Mouse (Mus musculus) T-helper 1 cell (primary cell): ENCODE results near the gene C130026I21Rik.

ENCODE experiments used
- in situ Hi-C: fragments of 300-600 bp; cut with MboI, MseI; formaldehyde crosslinking; loops from one replicate; pipeline ENCODE4 v1.15.1; 2025; ENCODE audit warnings: high pct_unique_total_duplicates

The C130026I21Rik gene

DNA sequence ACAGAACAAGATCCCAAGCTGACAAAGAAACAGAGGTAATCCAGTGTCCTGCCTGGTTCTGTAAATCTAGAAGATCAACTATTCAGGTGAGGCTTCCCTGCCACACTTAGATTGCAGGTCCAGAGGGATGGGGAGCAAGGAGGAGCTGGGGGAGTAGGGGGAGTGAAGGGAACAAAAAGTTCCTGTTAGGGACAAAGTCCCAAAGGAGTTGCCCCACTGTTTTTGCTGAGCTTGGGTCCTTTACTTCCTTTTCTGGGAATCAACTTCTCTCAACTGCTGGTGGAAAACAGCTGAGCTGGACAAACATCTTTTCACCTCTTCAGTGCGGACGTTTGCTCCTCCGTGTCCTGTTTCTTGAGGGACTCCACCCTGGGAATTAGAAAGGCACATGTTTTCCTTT, 324.4 kb downstream of the C130026I21Rik start:
- in situ Hi-C loops: loop anchor here (25.0 kb wide), 1 partner anchor 1209 kb away; no protein-coding TSS in a partner anchor

DNA sequence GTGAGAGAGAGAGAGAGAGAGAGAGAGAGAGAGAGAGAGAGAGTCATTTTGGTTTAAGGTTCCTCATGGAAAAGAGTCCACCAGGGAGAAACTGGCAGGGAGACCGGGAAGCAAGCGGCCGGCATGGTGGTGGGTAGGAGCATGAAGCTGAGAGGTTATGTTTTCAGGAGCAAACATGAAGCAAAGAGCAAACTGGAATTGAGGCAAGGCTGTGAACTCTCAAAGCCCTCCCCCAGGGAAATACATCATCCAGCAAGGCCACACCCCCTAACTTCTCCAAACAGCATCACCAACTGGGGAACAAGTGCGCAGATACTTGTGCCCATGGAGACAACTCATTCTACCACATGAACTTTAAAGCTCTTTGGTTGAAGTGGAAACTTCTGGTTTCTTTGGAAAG, 326.8 kb downstream of the C130026I21Rik start:
- in situ Hi-C loops: loop anchor here (25.0 kb wide), 1 partner anchor 1206 kb away; no protein-coding TSS in a partner anchor
